Mouse (Mus musculus): ENCODE results near the gene Ppm1n.

Ppm1n gene

GRCm38 (mm10) chr7:19245083-19245482, 34.8 kb downstream of the Ppm1n start:
- DNase-seq, result no peak

GRCm38 (mm10) chr7:19243858-19244257, 36.0 kb downstream of the Ppm1n start:
- no peak for DNase-seq

- no peak for DNase-seq
Observed at GRCm38 (mm10) chr7:19242005-19242404, 37.9 kb downstream of the Ppm1n start.

- no peak for DNase-seq
Observed at GRCm38 (mm10) chr7:19240905-19241463, 38.9 kb downstream of the Ppm1n start.

GRCm38 (mm10) chr7:19239986-19240385, 39.9 kb downstream of the Ppm1n start:
- DNase-seq, result no peak

- peak; percentile 82 to 88 for DNase-seq
Observed at GRCm38 (mm10) chr7:19239423-19239822, 40.4 kb downstream of the Ppm1n start.

- DNase-seq, result no peak
Observed at GRCm38 (mm10) chr7:19238344-19238743, 41.5 kb downstream of the Ppm1n start.

GRCm38 (mm10) chr7:19236411-19236810, 43.5 kb downstream of the Ppm1n start:
- no peak for DNase-seq

- no peak for DNase-seq
Observed at GRCm38 (mm10) chr7:19235092-19235671, 44.7 kb downstream of the Ppm1n start.

- DNase-seq, result no peak
Observed at GRCm38 (mm10) chr7:19234652-19235051, 45.2 kb downstream of the Ppm1n start.

- DNase-seq, result no peak
Observed at GRCm38 (mm10) chr7:19231849-19232248, 48.0 kb downstream of the Ppm1n start.

- no peak for DNase-seq
Observed at GRCm38 (mm10) chr7:19230899-19231298, 49.0 kb downstream of the Ppm1n start.

- DNase-seq, result no peak
Observed at GRCm38 (mm10) chr7:19230041-19230580, 49.8 kb downstream of the Ppm1n start.

GRCm38 (mm10) chr7:19229404-19229803, 50.5 kb downstream of the Ppm1n start:
- no peak for DNase-seq

- no peak for DNase-seq
Observed at GRCm38 (mm10) chr7:19228793-19229148, 51.1 kb downstream of the Ppm1n start.

- peak; percentile 98 to 99 for DNase-seq
Observed at GRCm38 (mm10) chr7:19227883-19228792, 51.7 kb downstream of the Ppm1n start, which contains the start of gene Opa3. Gene Opa3, plus strand, starts transcription at chr7:19228334.

- peak; percentile 51 to 67 for DNase-seq
Observed at GRCm38 (mm10) chr7:19226817-19227797, 52.8 kb downstream of the Ppm1n start.
